Mouse (Mus musculus) thymus, postnatal 14 days (tissue): Measurements from ENCODE around the gene Gdi2.
"Not testable (repeated sequence)": the region's sequence is repeated elsewhere in the genome, so short reads cannot be mapped to it uniquely, and the experiment has no call there.

Experiments used
- DNase-seq: peaks from one replicate; pipeline ENCODE4 v3.0.0; 2021

Gdi2 gene

DNA sequence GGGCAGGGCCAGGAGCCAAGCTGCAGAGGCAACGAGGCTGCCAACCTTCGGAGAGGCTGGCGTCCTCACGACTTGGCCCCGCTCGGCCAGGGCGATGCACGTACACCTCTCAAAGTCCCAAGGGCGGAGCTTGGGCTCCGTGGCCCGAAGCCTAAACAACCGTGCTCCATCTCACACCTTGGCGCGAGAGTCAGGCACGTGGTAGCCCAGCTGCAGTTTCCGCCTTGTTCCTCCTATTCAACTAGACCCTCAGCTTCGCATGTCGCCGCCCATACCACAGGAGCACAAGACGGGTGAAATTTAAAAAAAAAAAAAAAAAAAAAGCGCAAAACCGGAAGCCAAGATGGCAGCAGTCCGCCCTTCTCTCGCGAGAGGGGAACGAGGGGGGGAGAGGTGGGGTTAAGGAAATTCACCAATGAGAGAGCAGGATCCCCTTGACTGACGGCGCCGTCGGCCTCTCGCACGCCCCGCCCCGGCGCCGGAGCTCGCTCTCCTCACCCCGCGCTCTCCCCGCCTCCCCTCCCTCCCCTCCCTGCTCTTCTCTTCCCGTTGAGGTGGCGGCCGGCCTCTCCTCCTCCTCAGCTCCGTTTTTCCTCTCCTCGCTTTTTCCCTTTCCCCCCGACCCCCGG is at the start of gene Gdi2:
Gene Gdi2 (plus strand): TSS at position 470 of the 629 bp plus-strand sequence.
- peak; percentile 97 for DNase-seq

DNA sequence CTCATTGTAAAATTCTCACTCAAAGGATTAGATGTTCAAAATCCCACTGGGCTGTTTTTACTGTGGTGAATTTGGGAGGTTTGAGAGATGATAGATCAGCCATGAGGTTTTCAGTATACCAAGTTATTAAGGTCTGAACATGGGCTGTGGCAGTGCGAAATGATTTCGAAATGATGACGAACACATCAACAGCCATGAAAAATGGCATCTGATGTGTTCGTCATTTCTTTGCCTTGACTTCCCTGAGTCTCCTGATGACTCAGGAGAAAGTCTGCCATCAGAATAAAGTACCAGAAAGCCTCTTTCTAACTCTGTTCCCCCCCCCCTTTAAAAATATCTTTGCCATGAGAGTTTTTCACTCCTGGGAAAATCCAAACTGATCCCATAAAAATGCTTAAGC is 42.3 kb upstream of the Gdi2 start:
- DNase-seq, result no peak

DNA sequence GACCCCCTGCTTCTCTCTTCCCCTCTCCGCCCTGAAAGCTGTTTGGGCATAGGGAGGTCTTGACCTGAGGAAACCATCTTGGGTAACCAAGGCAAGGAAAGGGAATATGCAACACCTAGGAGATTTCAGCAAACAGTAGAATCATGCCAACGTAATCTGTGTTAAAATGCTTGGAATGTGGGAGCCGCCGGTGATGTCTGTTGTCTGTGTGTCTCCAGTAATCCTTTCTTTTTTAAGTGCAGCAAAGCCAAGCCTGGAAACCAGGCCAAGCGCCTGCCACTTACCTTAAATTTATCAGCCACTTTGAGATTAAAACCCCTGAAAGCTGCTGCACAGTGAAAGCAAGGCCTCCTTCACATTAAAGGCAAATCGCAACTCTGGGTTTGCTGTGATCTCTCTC is 36.8 kb upstream of the Gdi2 start:
- not testable (repeated sequence) for DNase-seq

DNA sequence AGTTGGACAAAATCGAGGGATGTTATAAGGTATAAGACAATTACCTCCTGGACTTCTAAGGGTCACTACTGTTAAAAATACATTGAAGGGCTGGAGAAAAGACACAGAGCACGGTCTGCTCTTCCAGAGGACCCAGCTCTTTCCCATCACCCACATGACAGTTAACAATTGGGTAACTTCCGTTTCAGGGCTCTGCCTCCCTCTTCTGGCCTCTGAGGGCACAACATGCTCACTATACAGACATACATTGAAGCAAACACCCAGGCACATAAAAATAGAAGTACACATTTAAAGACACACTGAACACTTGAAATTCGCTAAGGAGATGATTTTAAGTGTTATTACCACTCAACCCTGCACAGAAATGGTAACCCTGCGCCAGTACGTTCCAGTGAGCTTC is 22.5 kb upstream of the Gdi2 start:
- peak; percentile 37 for DNase-seq

DNA sequence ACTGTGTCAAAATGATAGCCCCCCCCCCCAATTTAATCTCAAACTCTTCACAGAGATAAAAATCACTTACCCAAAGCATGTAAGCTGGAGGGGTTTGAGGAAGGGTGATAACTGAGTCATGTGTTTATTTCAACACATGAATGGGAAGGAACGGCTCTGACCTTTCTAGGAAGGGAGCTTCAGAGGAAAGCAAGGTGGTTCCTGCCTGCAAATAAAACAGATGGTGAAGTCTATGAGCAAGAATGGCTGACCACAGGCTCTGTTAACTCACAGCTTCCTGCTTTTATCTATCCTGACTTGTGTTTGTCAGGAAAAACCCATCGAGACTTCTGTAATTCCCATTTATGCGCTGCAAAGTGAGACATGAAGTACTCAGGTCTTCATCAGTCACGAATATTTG is 18.5 kb upstream of the Gdi2 start:
- DNase-seq, result not testable (repeated sequence)

DNA sequence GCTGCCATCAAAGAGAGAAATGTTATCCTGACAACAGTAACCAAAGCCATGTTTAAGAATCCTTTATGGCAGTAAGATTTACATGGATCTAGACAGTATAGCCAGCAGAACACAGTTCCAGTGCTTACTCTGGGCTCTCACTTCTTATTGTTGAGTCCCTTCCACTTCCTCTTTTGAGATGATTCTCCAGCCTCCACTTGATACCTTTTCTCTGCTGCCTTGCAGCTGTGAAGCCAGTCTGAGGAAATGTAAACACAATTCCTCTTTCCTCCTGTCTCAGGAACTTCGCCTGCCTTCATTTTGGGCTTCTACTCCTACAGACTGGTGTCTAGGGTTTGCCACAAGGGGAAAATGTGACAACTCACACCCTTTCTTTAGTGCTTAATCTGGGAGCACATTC is 17.9 kb upstream of the Gdi2 start:
- DNase-seq, result not testable (repeated sequence)

DNA sequence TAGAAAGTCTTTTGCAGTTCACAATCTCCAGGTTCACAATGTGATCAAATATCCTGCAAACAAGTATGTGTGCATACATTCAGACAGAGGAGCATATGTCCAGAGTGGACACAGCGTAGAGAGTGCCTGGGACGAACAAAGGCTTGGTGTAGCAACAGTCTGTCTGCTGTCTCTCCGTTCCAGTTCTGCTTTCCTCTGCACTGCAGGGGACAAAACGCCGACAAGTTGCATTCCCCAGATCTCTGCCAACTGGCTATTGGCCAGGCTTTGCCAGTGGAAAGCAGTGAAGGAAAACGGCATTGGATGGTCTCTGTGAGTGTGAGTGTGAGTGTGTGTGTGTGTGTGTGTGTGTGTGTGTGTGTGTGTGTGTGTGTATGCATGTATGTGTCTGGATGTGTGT is 14.4 kb upstream of the Gdi2 start:
- DNase-seq, result no peak

DNA sequence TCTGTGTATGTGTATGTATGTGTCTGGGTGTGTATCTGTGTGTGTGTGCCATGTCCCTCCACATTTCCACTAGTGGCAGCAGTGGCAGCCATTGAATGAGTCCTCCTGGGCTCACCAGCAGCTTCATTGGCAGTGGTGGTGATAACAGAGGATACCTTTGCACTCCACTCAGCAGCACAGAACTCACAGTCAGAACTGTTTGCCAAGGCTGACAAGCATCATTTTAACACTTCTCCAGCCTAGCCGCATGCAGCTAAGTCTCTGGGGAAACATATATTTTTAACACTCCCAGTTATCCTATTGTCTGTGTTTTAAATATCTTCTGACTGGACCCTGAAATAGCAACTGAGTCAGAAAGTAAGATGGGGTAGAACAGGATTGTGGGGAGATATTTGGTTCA is 13.9 kb upstream of the Gdi2 start:
- no peak for DNase-seq

DNA sequence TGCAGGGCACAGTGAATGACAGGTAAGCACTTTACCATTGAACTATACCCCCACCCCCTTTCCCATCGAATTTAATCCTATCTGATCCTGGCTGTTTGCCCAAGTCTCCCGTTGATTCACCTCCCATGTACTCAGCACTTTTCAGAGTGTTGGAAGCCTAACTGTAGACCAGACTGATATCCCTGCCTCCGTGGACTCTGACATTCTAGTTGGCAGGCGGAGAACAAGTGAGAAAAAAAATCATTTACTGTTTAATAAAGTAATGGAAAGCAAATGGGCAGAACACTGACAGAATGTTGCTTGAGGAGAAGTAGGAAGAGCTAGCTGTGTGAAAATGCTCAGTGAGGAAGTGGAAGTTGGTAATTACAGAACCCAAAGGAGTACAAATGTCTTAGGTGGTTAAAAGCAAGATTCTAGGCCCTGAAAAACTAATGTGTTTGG is 12.2 kb upstream of the Gdi2 start:
- no peak for DNase-seq

DNA sequence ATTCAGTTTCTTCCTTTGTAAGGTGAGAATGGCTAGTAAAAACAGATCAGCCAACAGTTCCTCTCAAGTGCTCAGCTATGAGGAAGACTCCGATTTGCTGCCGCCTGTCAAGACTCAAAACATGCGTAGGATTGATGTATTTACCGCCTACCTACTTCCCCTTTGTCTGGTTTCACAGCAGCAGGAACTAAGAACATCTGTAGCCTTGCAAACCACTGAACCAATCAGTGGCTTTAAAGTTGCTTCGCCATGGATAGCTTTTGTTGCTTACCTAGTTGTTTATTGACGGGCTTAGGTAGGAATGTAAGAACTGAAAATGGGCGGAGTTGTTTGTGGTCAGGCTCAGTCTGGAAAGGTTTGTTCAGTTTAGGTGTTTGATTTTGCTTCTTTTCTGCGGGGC is 11.5 kb upstream of the Gdi2 start:
- peak; percentile 50 for DNase-seq

DNA sequence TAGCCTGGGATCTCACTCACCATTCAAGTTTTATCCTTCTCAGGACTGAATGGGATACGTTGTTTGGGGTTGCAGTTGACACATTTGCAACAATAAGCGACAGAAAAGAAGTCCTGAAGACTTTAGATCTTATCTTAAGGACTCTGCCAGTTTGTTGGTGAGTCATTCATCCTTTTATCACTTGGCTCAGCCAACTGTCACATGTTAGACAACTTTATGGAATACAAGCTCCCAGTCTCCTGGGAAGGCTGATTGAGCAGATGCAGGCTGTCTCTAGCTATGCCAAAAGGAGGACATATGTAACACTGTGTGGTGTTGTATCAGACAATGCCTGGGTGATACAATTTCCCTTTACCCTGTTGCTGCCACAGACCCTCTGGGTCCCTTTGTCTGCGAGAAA is 7.4 kb upstream of the Gdi2 start:
- DNase-seq, result no peak

DNA sequence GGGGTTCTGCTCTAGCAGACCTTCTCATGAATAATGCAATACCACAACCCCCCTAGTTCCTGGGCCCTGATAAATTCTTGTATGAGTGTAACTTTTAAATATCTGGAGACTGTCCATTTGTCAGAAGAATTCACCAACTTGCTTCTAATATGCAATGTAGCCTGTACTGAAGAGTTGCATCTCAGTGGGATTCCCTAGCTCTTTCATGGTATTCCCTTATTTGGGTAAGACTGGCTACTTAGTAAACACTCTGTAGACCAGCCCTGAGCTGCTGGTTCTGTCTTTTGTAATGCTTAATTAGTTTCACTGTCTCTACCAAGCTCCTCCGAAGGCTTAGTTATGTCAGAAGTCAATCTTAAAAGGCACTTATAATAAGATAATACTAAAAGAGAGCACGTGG is 6.7 kb upstream of the Gdi2 start:
- DNase-seq, result not testable (repeated sequence)

DNA sequence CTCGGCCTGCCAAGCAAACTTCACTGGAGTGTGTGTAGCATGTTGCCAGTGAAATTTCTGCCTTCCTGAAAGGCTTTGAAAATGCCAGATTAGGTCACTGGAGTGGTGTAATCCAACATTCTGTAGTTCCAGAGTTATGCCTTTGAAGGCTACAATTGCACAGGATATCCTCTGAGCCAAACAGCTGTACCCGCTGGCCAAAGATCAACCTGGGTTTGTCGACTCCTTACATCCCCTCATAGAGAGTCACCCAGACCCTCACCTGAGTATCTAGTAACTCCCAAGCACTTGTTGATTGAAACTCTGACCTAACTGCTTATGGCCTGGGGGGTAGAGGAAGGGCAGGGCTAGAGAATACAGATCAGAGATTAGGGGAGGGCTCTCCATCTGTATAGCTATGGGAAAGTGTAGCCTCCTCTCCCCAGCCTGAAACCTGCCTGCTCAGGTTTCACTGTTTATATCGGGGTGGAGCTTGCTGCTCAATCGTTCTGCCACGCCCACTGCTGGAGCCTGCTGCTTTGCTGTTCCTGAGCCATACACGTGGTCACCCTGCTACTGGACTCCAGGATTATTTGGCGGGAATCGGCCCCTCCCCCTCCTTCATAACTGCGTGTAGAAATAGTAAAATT is 6.1 kb upstream of the Gdi2 start:
- DNase-seq, result no peak

DNA sequence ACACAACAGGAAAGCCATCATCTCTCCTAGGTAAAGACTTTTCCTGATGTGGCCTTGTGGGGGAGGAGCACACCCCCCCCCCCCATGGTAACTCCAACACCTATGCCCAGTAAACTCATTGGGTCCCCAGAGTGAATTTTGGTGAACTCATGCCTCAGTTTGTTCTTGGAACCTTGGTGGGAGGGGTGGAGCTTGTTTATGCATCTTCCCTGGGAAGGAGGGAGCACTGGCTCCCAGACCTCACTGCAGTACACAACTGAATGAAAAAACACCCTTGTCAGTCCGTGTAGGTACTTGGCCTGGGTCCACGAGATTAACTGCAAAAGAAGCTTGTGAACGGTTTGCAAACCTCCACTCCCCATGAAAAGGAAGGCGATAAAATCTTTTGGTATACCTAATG is 5.4 kb upstream of the Gdi2 start:
- DNase-seq, result no peak

DNA sequence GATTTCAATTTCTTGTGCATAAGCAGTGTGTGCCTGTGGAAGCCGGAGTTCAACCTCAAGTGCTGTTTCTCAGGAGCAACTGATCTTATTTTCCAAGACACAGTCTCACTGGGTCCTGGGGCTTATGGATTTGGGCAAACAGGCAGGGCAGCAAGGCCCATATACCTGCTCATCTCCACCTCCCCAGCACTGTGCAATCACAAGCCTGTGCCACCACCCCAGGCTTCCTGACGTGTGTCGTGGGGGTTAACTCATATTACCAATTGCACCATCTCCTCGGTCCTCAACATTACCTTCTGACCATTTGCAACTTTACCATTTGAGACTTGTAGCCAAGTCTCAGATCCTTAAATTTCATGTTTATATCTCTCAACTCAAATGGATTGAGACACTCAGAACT is 3.7 kb upstream of the Gdi2 start:
- DNase-seq, result no peak

DNA sequence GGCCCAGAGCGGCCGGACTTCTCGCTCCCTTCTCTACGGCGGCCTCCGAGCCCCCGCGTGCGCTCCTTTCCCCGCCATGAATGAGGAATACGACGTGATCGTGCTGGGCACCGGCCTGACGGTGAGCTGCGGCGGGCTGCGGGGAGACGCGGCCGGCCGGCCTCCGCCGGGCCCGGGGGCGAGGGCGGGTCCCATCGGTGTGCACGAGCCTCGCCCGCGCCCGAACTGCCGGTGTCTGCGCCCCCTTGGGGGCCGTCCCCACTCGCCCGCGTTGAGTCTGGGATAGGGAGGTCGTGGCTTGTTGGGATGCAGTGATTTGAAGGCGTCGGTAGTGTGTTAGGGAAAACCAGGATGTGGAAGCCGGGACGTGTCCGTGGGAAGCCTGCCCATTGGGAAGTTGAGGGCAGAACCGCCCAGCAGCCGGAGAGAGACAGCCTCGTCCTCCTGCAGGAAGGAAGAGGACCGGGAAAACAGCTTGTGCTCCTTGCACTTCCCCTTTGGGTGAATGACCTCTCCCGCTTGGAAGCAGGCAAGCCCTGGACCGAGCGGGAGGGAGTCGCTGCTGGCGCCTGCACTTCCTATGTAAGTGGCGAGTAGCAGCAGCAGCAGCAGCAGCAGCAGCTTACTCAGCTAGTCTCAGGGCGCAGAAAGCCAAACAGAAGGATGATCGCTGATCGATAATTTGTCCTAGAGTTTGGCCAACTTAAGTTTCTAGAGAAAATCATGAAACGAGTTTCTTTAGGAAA is 533 bp downstream of the Gdi2 start:
- DNase-seq, result peak; percentile 56

DNA sequence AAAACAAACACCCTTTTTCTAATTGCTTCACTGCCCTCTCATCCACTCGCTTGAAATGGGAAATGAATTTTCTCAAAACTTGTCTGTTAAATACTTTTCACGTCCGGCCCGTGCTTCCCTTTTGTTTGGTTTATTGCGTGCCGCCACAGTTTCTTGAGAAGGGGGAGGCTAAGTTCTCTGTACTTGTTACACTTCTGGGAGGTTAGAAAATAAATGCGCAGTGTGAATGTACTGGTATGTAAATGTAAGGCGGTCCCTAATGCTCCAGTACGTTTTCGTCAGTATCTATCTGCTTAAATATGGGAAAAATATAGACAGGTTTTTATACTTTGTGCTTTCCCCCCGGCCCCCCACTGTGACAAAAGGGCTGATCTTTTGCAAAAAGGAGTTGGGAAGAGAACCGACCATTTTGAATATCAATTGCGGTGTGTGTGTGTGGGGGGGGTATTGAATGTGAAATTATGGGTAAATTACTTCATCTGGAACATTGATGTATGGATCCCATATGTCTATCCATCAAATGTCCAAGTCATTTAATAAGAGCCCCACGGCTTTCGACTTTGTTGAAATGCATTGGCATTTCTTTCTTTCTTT is 1.2 kb downstream of the Gdi2 start:
- DNase-seq, result peak; percentile 38

DNA sequence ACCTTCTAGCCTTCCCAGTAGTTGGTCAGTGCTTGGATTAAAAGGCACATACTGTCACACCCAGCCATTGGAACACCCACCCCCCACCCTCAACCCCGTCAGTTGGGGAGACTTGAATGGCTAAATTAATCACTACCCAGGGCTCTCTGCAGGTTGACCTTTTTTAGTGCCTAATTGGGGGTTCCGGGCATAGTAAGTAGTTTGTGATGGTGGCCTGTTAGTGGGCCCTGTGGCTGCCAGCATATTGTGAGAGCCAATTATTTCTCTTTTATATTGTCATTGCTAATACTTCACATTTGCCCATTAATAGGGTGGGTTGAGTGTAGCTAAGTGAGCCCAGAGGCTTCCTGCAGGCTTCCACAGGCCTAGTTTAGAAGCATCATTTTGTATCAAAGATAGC is 2.3 kb downstream of the Gdi2 start:
- no peak for DNase-seq

DNA sequence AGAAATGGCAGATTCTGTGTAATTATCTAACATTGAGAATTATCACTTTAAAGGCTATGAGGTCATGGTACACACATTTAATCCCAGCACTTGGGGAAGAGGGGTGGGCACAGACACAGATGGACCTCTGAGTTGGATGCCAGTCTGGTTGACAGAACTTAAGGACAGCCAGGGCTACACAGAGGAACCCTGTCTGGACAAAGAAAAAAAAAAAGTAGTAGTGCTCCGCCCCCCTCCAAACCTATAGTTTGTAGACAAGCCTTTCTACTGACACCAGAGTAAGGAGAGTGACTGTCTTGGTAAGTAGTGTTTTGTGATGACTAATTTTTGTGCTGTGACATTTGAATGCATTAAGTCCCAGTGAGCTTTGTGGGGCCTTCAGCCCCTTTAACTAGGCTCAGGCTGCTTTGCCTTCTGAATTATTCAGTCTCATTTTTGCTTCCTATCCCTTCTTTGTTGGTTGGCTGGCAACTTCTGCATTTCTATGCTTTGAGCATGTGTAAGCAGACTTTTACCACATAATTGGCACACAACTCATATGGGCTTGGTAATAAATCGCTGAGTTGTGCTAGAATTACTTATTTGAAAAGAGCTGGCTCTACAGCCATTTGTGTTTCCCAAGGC is 3.4 kb downstream of the Gdi2 start:
- no peak for DNase-seq

DNA sequence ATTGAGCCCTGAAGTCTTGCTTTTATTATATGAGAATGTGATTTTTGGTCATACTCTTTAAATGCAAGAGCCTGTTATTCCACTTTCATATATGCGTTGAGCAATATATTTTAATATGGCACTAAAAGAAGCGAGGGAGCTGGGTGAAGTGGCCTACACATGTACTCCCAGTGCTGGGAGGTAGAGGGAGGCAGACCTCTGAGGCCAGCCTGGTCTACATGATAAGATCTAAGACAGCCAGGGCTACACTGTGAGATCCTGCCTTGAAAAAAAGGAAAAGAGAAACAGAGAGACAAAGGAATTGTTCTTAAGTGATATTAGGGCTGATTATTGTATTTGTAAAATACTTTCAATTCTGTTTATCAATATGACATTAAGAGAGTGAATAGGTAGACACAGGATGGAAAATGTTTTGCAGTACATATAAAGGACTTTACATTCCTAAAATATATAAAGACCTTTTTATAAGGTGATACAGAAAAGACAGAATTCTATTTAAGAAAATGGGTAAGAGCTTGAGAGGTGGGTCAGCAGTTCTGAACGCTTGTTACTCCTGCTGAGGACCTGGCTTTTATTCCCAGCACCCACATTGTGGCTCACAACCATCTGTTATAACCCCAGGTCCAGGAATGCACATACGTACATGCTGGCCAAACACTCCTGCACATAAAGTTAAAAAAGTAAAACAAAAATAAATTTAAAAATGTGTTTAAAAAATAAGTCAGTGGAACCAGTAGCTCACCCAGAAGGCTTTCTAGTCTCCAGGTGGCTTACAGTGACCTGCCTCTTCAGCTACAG is 6.4 kb downstream of the Gdi2 start:
- DNase-seq, result no peak

DNA sequence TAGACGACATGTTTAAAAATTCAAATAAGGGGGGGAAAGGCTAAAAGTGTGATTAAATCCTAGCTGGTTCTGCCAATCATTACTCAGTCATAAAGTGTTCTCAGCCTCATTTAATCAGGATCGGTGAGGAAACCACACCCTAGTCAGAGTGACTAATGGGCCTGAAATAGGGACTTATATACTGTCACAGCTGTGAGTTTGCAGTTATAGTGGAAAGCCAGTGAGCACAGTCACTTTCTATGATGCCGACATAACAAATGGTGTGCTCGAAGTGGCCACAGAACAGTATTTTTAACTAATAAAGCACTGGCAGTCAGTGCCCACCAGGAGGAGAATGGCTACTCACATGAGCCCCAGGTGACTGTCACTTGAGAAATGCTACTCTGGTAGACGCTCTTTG is 7.1 kb downstream of the Gdi2 start:
- DNase-seq, result no peak

DNA sequence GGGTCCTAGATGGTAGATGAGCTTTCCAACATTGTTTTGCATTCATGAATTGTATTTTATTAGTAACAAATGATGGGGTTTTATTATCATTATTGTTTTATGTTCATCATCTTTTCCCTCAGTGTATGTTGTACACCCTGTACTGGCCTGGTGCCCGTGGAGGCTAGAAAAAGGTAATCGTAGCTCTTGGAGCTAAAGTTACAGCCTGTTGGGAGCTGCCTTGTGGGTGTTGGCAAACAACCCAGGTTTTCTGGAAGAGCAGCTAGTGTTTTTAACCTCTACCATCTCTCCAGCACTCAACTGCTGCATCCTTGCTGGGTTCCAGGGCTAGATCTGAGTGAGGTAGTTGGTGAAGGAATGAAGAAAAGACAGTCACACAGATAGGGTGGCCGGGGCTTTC is 9.5 kb downstream of the Gdi2 start:
- DNase-seq, result no peak

DNA sequence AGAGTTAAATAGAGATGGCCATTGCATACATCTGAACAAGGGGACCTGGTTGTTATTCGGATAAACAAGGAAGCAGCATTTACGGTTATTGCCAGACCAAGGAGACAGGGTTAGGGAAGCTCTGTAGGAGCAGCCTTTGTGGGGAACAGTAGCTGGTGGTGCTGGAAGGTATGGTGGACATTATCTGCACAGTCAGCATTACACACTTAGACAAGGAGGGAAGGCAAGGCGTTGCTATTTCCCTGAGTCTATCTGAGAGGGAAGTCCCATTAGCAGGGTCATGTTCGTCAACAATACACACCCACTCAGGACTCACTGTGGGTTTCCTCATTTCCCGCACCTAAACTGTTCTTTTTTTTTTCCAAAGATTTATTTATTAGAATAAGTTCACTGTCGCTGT is 10.0 kb downstream of the Gdi2 start:
- DNase-seq, result no peak
